Mouse (Mus musculus): ENCODE measurements around the gene Btf3l4.

Btf3l4 gene

DNA sequence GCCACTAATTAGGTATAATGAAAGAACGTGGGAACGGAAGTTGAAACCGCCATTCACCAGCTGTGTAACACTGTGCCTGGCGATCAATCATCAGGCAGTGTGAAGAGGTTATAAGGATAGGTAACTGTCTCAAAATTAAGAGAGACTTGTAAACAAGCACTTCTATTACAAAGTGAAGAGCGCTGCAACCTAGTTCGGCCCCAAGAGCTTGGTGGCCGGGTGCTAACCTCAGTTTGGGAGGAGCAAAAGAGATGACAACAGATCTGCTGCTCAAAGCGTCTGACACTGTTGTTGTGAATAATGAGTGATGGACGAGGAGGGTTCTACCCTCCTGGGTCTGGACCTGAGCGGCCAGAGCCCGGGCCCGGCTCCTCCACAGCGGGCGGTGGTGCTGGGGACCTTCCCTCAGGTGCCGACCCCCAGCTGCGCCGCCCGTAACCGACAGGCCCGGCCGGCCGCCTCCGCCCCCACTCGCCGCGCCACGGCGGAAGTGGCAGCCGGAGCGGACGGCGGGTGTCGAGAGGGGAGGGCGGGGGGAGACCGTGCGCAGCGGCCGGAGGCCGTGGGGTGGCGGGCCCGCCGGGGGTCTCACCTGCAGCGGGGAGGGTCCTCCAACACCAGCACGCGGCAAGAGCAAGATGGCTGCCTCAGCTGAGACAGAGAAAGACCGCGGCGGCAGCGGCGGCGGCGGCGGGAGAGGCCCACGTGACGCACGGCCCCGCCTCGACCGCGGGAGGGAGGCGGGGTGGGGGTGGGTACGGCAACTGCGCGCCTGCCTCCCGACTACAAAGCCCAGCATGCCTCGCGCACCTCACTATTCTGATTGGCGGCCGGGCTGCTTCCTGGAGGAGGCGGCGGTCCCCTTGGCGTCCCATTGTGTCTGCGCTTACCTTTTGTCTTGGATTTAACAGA is at the start of gene Btf3l4:
Btf3l4 (minus strand) TSS at position 699 of the 912 bp plus-strand sequence.
- peak; percentile 58 for DNase-seq (ENCODE audit: low spot score)

DNA sequence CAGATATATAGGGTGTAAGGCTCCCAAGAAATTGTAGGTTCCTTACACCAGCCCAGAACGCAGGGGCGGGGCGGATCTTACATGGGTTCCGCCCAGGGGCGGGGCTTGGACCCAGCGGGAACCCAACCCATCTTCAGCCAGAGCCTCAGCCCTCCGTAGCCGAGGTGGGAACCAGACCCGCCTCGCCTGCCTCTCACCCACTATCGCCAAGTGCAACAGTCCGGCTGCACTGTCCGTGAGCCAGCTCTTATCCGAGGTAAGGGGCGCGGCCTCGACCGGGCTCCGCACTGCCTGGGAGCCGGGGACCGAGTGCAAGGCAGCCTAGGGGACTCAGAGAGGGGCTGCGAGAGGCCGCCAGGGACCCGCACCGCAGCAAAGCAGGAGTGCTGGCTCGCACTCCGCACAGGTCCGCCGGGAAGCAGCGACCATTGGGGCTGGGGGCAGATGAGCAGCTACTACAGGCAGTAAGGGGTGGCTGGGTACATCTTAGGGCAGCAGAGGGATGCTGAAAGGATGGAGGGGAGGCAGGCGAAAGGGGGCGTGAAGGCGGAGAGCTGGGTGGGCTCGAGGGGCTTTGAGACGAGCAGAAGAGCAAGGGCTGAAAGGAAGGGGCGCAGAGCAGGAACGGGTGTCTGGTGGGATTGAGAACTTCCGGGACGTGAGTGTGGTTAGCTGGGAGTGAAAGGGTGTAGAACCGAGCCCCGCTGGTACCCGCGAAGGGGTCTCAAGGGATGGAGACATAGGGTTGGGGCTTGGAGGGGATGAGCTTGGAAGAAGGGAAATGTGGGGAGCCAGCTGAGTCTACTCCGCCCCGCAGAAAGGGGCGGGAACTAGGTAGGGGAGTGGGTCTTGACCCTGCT is 45.8 kb upstream of the Btf3l4 start, which contains the start of gene Rab3b:
Rab3b (plus strand) TSS at position 101 of the 860 bp plus-strand sequence.
- no peak for DNase-seq (ENCODE audit: low spot score)

DNA sequence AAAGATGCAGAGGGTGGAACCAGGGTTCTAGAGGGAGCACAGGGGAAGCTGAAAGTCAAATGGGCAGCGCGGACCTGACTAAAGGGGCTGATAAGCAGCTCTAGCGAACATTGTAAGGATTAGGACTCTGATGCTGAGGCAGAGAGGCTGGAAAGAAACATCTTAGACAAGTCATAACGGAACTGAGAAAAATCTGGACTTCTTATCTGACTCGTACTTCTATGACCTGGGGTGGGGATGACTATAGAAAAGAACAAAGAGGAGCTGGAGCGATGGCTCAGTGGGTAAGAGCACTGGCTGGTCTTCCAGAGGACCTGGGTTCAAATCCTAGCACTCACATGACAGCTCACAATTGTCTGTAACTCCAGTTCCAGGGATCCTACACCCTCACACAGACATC is 44.5 kb upstream of the Btf3l4 start:
- DNase-seq (ENCODE audit: low spot score), result no peak

DNA sequence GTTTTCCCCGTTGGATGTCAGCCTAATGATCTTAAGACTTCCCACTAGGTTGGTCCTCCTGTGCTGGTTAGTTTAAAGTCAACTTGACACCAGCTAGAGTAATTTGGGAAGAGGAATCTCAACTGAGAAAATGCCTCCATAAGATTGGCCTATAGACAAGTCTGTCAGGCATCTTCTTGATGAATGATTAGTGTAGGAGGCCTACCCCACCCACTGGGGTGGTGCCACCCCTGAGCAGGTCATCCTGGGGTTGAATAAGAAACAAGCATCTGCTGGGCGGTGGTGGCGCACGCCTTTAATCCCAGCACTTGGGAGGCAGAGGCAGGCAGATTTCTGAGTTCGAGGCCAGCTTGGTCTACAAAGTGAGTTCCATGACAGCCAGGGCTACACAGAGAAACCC is 40.3 kb upstream of the Btf3l4 start:
- DNase-seq (ENCODE audit: low spot score), result no peak

DNA sequence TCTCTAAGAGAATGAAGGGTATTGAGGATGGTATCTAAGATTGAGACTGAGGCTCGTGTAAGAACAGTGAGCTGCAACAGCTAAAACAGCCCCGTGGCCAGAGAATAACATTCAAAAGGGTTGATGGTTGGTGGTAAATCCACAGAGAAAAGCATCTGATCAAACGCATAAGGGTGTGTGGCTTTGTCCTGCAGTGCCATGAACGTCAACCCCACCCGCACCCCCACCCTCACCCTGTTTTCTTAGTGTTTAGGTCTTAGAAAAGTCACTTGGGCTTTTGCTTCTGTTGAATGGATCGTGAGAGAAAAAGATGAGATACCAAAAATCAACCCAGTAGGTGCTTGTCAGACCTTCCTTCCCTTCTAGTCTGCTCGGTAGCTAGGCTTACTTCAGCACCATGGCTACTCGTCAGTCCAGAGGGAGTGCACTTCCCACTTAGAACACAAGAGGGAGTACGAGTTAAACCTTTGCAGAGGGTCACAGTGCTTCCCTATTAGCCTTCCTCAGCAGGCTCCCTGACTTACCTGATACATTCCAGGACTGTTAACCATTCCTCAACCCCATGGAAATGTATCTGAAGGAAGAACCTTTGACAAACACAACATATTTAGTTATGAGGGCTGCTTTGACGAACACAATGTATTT is 36.4 kb upstream of the Btf3l4 start:
- no peak for DNase-seq (ENCODE audit: low spot score)

DNA sequence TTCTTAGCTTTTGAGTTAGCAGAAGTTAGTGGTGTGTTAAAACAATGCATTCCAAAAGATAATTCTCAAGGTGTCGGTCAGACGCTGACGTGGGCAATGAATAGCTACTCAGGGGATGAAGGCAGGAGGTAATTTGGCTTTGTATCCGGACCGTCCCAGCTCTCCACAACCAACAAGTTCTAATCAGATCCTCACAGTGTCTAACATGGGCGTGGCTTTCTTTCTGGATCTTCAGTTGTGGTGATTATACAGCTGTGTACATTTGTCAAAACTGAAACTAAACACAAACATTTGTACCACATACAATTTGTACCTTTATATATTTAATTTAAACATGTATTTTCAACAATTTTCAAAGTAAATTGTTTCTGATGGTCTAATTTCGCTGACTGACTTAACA is 33.4 kb upstream of the Btf3l4 start:
- DNase-seq (ENCODE audit: low spot score), result no peak

DNA sequence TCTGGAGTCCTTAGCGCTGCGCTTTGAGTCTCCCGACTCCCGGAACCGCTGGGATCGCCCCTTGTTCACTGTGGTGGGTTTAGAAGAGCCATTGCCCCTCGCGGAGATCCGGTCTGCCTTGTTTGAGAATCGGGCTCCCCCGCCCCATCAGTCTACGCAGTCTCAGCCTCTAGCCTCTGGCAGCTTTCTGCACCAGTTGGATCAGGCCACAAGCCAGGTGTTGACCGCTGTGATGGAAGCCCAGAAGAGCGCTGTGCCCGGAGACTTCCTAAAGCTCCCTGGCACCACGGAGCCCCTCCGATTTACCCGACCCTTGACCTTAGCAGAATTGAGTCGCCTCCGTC is 15.1 kb upstream of the Btf3l4 start, which contains the start of gene A730015C16Rik:
A730015C16Rik (minus strand) TSS at position 115 of the 344 bp plus-strand sequence.
- no peak for DNase-seq (ENCODE audit: low spot score)

DNA sequence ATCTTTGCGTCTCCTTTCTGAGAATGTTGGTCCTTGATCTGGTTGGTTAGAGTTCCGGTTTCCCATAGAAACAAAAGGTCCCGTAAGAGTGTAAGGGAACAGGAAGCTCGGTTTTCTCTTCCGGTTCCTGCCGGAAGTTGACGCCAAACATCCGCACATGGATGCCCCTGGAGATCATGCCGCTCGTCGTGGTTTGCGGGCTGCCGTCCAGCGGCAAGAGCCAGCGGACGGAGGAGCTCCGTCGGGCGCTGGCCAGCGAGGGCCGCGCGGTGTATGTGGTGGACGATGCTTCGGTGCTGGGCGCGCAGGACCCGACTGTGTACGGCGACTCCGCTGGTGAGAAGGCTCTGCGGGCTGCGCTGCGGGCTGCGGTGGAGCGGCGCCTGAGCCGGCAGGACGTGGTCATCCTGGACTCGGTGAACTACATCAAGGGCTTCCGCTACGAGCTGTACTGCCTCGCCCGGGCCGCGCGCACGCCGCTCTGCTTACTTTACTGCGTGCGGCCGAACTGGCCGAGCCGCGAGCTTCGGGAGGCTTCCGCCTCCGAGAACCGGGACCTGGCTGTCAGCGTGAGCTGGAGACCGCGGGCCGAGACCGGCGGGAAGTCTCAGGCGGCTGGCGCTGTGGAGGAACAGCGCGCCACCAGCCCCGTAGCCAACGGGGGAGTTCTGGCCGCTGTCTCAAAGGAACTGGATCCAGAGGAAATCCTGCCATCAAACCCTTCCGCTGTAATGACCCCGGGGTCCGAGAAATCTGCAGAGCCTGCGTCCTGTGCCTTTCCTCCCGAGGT is 14.5 kb upstream of the Btf3l4 start, which contains the start of gene Kti12:
Kti12 (plus strand) TSS at position 71 of the 790 bp plus-strand sequence.
- peak; percentile 15 for DNase-seq (ENCODE audit: low spot score)

DNA sequence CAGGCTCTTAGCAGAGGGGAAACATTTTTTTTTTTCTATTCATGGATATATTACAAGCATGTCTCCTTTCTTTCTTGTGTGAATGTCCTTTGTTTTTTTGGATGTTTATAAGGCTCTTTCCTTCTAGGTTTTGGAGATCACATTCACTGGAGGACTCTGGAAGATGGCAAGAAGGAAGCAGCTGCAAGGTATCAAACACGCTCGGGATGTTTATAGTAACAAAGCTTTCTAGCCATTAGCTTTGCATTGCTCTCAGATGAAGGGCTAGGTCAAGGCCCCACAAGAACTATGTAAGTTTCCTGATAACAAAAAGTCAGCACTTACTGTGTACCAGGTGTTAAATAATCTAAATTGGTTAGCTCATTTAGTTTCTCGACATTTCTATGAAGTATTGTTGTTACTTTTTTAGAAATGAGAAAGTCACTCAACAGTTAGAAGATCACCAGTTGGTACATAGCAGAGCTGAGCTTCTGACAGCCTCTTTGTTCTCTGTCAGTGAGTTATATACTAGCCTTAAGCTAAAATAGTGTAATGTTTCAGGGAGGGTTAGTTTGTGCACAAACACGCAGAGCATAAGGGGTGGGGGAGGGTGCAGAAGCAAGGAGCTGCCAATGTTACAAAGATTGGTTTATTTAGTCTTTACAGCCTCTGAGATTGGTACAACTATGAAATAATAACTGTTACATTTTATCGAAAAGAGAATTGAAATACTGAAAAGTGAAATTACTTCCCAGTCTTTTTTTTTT is 12.6 kb upstream of the Btf3l4 start:
- DNase-seq (ENCODE audit: low spot score), result no peak

DNA sequence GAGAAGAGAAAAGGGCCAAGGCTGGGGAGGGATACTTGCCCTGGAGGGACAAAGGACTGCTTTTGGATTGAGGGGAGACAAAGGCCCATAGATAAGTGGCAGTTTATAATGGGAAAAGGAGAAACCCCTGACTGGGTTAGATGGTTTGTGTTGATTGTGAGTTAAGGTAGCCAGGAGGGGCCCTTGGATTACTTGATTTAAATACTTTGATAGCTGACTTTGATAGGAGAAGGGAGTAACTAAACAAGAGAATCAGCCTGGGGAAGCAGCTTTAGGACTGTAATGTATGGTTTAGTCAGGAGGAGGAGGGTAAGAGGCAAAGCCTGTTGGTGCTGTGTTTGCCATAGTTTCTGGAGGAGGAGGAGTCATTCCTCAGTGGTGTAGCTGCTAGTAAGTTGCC is 9.9 kb upstream of the Btf3l4 start:
- DNase-seq (ENCODE audit: low spot score), result no peak

DNA sequence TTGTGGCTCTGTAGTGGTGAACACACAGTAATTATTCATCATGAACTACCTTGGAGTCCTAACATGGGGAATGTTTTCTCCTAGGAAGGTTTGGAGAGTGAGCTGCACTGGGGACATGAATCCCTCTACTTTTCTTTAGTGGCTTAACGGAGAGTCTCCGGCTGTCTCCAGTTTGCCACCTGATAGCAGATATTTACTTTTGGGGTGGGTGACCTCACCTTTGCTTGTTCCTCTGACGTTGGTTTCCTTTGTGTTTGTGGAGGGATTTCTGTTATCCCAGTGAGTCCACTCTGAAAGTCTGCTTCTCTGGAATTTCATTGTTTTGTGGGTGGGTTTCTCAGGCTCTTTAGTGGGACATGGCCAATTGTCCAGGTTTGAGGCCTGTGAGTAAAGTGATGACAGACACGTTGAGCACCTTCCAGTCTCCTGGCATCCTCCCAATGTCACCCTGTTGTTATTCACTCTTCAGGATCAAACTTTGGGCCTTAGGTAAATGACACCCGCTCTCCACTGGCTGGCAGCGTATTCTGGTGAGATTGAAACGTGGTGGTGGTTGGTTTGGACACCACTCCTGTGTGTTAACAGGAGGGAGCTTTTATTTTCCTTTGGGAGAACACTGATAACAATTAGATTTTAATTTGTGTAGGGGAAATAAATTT is 8.6 kb upstream of the Btf3l4 start:
- no peak for DNase-seq (ENCODE audit: low spot score)

DNA sequence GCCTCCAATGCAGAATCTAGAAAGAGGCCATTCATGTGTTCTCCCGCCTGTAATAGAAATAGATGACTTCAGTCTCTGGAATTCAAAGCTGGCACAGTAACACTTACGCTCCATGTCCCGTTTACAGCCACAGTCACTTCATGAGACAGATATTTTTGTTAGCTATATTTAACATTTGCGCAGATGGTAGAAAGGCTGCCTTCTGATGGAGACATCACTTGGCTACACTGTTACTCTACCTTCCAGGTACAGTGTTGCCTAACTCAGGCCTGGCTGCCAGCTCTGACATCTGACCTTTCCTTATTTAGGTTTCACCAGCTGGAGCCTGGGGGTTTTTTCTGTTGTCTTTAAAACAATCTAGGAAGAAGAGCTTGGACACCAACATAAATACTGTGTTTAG is 4.6 kb upstream of the Btf3l4 start:
- no peak for DNase-seq (ENCODE audit: low spot score)

DNA sequence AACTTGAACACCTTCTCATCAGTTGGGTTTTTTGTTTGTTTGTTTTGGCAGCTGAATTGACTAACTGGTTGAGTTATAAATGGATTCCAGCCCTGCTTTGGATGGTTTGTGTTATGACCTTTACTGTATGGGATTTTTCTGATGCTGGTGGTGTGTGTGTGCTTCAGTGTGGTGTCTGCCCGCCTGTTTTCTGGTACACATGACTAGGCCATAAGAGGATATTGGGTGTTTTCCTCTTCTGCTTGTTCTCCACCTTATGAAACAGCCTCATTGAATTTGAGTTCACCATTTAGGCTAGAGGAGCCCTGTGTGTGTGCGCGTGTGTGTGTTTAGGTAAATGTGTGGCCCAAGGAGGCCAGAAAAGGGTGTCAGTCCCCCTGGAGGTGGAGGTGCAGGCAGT is 2.1 kb upstream of the Btf3l4 start:
- DNase-seq (ENCODE audit: low spot score), result no peak

DNA sequence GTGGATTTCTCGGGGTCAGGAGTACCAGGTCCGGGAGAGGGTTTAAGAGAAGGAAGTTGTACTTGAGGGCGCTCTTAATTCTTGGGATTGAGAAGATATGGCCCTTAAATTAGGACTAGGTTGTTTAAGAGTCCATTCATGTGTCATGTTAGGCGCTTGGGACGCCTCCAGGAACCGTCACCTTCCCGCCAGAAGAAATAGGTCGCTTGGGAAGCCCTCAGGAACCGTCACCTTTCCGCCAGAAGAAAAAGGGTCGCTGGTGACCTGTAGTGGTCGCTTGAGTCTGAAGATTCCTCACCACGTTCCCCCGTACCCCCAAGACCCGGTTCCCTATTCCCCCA is 1.5 kb upstream of the Btf3l4 start:
- DNase-seq (ENCODE audit: low spot score), result no peak

DNA sequence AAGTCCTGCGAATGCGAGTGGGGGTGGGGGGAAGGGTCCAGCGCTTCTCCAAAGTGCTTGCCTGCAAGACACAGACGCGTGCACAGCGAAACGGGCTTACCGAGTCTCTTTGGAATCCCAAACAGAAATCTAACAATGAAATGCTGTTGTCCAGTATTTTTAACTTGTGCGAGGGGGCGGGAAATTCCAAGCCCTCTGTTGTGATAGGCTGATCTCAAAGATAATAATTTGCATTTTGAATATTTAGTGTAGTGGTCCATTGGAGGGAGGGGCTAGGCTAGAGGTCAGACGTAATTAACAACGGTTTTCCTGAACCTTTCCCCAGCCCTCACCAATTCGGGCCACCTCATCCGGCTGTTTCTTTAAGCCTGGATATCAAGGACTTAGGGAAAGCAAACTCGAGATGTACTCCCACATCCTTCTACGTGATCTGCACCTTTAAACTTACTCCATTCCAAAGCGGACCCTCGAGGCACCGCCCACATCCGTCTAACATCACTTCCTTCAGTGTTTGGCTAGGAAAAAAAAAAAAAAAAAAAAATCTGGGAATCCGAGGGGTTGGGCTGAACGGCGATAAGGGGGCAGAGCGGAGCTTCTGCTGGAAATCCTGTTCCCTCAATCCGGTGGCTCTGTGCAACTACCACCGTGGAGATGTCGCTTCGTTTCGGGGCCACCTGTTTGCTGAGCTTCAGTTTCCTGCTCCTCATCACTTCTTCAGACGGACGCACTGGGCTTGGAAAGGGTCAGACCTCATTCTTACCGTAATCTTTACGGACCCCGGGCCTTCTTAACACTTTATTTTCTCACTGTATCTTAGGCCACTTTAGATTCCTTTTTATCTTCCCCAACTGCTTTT is 929 bp upstream of the Btf3l4 start, which contains the start of gene Txndc12:
Txndc12 (plus strand) TSS at position 487 of the 856 bp plus-strand sequence.
- DNase-seq (ENCODE audit: low spot score), result no peak

DNA sequence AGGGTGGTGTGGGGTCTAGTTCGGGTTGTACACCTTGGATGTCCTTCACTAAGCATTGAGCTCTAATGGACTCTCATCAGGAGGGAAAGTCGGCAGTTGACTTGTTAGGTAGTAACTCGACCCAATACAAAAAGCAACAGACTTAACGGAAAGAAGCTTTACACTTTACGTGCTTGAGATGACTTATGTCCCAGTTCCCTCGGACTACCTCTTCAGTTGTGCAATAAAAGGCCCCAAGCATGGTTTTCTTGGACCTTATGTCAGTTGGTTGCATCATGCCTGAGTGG is 357 bp upstream of the Btf3l4 start:
- no peak for DNase-seq (ENCODE audit: low spot score)

DNA sequence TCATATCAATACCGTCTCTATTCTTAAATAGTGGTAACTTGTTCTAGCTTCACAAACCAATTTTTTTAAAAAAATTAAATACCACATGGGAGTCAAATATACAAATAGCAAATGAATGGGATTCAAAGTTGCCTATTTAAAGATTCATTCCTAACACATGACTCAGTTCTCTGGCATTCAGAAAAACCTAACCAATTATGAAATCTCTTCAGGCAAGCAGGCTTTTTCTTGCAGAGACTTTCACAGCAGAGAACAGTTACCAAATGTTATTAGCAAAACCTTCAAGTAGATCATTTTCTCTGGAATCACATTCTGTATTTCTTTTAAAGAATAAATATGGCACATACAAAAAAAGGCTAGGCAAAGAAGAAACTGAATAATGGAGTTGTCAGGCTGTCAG is 2.7 kb downstream of the Btf3l4 start:
- DNase-seq (ENCODE audit: low spot score), result no peak

DNA sequence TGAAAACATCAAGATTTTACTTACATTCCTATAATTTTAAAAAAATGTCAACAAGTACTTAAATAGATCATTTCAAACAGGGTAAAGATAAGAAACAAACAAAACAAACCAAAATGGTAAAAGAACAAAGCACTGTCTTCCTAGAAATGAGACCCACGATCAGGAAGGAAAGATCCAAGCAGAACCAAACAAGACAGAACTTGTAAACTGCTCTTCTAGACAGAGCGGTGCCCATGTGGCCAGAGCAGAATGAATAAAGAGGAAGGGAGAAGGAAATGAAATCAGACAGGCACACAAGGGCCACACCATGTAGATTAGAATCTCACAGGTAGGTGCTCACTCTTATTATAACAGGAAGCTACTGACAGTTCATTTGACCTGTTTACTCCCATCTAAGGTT is 6.8 kb downstream of the Btf3l4 start:
- DNase-seq (ENCODE audit: low spot score), result no peak

DNA sequence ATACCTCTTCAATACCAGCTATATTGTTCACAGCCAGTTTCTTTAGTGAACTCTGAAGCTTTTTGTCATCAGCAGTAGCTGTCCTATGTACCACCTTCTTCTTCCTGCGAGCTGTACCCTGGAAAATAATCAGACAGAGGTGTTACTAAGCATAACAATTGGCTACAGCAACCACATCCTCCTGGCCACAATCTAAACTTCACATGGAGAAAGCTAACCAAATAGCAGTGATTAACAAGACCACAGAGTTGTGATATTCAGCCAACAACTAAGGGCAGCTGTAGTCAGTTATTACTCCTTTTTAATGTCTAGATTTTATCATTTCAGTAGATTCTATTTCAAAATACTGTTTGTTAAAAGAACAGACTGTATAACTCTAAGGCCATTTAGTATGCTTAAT is 7.3 kb downstream of the Btf3l4 start:
- no peak for DNase-seq (ENCODE audit: low spot score)

DNA sequence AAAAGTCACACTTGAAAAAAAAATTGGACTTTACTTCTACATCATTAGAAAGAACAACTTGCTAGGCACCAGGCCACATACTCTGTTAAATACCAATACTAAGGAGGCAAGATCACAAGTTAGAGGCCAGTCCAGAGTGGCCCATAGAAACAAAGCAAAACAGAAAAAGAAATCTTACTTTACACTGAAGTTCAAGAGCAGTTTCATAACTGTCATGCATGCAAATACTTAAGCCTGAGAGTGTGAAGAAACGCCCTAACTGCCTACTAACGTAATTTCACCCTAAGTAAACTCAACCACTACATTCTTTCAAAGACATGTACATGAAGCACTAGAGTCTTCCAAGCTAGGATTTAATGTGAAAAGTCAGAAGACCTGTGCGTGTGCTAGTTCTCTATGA is 7.7 kb downstream of the Btf3l4 start:
- DNase-seq (ENCODE audit: low spot score), result no peak

Measured in urinary bladder, postnatal 10 days (tissue).